Comparison of ENCODE assay signal across 10 mouse cellular contexts in genomic region chr4:97776388-97777080, GRCm38 (mm10). TPM values are rescaled to one million over a fixed set of nuclear protein-coding genes. Genes with fewer than 3 reads are reported as not detected.
A peak's percentile ranks its signal among the peaks of the same experiment; 100 is the strongest.
DNase-seq lines count a peak whose midpoint lies in the region; ATAC-seq and TF ChIP-seq lines count a peak whose summit lies in the region.
"Had no signal": no experiment of that assay in that cellular context is flagged by ENCODE, and none has a peak within 500 bp of the region (broad histone marks: within the 10 kb centered on the region; RNA-seq: fewer than 3 reads in every experiment).

No protein-coding gene starts in this region.

- ATAC-seq in forebrain, embryonic 16.5 days: no peak
- ATAC-seq: Patski had no signal

- peak overlapping the region; percentile 83 for H3K27ac ChIP-seq in MEL (ENCODE audit: control insufficient read depth, low read depth, low read length)
- H3K27ac ChIP-seq in forebrain, embryonic 16.5 days (ENCODE audit: low read length): peak overlapping the region; percentile 92

- no peaks in the 10 kb centered on the region for H3K27me3 ChIP-seq in MEL (ENCODE audit: control insufficient read depth in 1 of 2, insufficient read depth in 2 of 2, low read length in 2 of 2)
- H3K27me3 ChIP-seq in forebrain, embryonic 16.5 days (replicated peaks; ENCODE audit: control insufficient read depth, insufficient read depth, low read length): no peaks in the 10 kb centered on the region
- H3K27me3 ChIP-seq: Patski had no signal

- DNase-seq in gastrocnemius, postnatal 10 days: peak; percentile 31
- no peak for DNase-seq in gastrocnemius, adult 8-10 months (ENCODE audit: low spot score in 2 of 2)
- DNase-seq in MEL (ENCODE audit: low read depth, low spot score) (peak; percentile 72), MN1 (ENCODE audit: low spot score) (no peak)
- peak; percentile 41 for DNase-seq in kidney, postnatal 10 days
- DNase-seq in neural tube, embryonic 10.5 days (ENCODE audit: extremely low spot score, low spot score): peak; percentile 72
- no peak for DNase-seq in ovary, adult 18-20 months (ENCODE audit: low spot score)

- peak overlapping the region; percentile 83 for H3K9ac ChIP-seq in MEL (ENCODE audit: control insufficient read depth, low read depth, low read length, poor library complexity, severe bottlenecking)
- peak overlapping the region; percentile 97 for H3K9ac ChIP-seq in forebrain, embryonic 16.5 days (replicated peaks; ENCODE audit: low read depth, low read length)

- peak in 1 of 2 experiments; percentile 19; a peak in 1 of 4 replicates for TF ChIP-seq EP300 in MEL (IDR thresholded peaks at IDR 0.05; ENCODE audit: low read depth in 1 of 2, low read length in 2 of 2)

- H3K79me2 ChIP-seq in MEL (ENCODE audit: control insufficient read depth, insufficient read depth, low read length, poor library complexity): peaks cover 45% of the 10 kb centered on the region

- H3K9me3 ChIP-seq in MEL (replicated peaks; ENCODE audit: insufficient read depth, low read length): no peaks in the 10 kb centered on the region
- no peaks in the 10 kb centered on the region for H3K9me3 ChIP-seq in forebrain, embryonic 16.5 days (ENCODE audit: control insufficient read depth, low read length)

- no peak for TF ChIP-seq RAD21 in MEL (IDR thresholded peaks at IDR 0.05; ENCODE audit: low read depth, low read length)

- TF ChIP-seq POLR2A in MEL (IDR thresholded peaks at IDR 0.05; ENCODE audit: control insufficient read depth in 1 of 2, insufficient read depth in 1 of 2, low read depth in 1 of 2, low read length in 2 of 2, poor library complexity in 1 of 2): no peak

- peak overlapping the region; percentile 67 to 73 for H3K4me3 ChIP-seq in MEL (ENCODE audit: control insufficient read depth in 1 of 2, insufficient read depth in 1 of 2, low read depth in 2 of 2, low read length in 2 of 2)
- peak overlapping the region; percentile 84 for H3K4me3 ChIP-seq in forebrain, embryonic 16.5 days (replicated peaks; ENCODE audit: low read length)

- under 1% methylated on average over 10 of the region's 10 CpGs for WGBS in forebrain, embryonic 16.5 days

- peaks cover 1 to 4% of the 10 kb centered on the region in 2 experiments; a peak in 2 of 4 replicates for H3K36me3 ChIP-seq in MEL (ENCODE audit: control insufficient read depth in 1 of 2, insufficient read depth in 2 of 2, low read length in 2 of 2)
- H3K36me3 ChIP-seq in forebrain, embryonic 16.5 days (ENCODE audit: control insufficient read depth, insufficient read depth): no peaks in the 10 kb centered on the region

- peaks cover 0 to 5% of the 10 kb centered on the region in 2 experiments; a peak in 3 of 4 replicates for H3K4me1 ChIP-seq in MEL (ENCODE audit: control insufficient read depth in 1 of 2, insufficient read depth in 2 of 2, low read length in 2 of 2)
- H3K4me1 ChIP-seq in forebrain, embryonic 16.5 days (replicated peaks; ENCODE audit: control insufficient read depth, insufficient read depth, low read length): peaks cover 37% of the 10 kb centered on the region

- TF ChIP-seq CTCF in MEL (IDR thresholded peaks at IDR 0.05 in 2 of 3, conservative IDR thresholded peaks at IDR 0.05 in 1 of 3; ENCODE audit: control insufficient read depth in 1 of 3, insufficient read depth in 1 of 3, low read depth in 2 of 3, low read length in 3 of 3, poor library complexity in 1 of 3, severe bottlenecking in 1 of 3): no peak

- H3K4me2 ChIP-seq in forebrain, embryonic 16.5 days (ENCODE audit: low read length): peak overlapping the region; percentile 90

TF ChIP-seq in MEL, 35 proteins besides CTCF, POLR2A, EP300 and RAD21:
- TF ChIP-seq TBP (IDR thresholded peaks at IDR 0.05; ENCODE audit: low read depth, low read length) (no peak; the same call in 1 of the 2 replicates), ZMIZ1 (IDR thresholded peaks at IDR 0.05; ENCODE audit: low read depth, low read length) (no peak), E2F4 (IDR thresholded peaks at IDR 0.05; ENCODE audit: borderline replicate concordance, low read depth, low read length) (0 out of 2 replicates have a peak, but pooled peaks have one; percentile 22), MYC (IDR thresholded peaks at IDR 0.05; ENCODE audit: low read depth, low read length) (0 out of 2 replicates have a peak, but pooled peaks have one; percentile 14), SIN3A (IDR thresholded peaks at IDR 0.05; ENCODE audit: low read length) (peak; percentile 61; the same call in 1 of the 2 replicates)

RNA-seq across cellular contexts. Expression of gene E130114P18Rik, which starts 1.3 kb away (rescaled TPM):
- total RNA-seq in gastrocnemius, postnatal 10 days (2021): 1 to 10 TPM; 1.4 TPM
- total RNA-seq in gastrocnemius, adult 8-10 months (2022): not detected
- not detected in 2 replicates for total RNA-seq in MEL (2012; rRNA removed)
- polyA plus RNA-seq in MEL (2012; ENCODE audit: insufficient read depth in 1 of 2, insufficient read length in 2 of 2, low read depth in 1 of 2, low replicate concordance in 2 of 2, missing spikeins in 1 of 2): not detected
- 31.0 and 34.5 TPM in 2 replicates for polyA plus RNA-seq in forebrain, embryonic 16.5 days (2015; fragmentation: Nextera tagmentation; extraction: Ambion mirVana)
- polyA plus RNA-seq: large intestine, adult 2 months had no signal

RNA-seq across cellular contexts. Expression of gene Nfia, which starts 4.0 kb away (rescaled TPM):
- 100 to 1,000 TPM; 111 to 124 TPM for total RNA-seq in gastrocnemius, postnatal 10 days (2021)
- total RNA-seq in gastrocnemius, adult 8-10 months (2022): 10 to 100 TPM; 53.6 to 64.5 (median 57.1) TPM
- 10.2 and 16.4 TPM in 2 replicates for total RNA-seq in MEL (2012; rRNA removed)
- polyA plus RNA-seq in MEL (2012; ENCODE audit: insufficient read depth in 1 of 2, insufficient read length in 2 of 2, low read depth in 1 of 2, low replicate concordance in 2 of 2, missing spikeins in 1 of 2): 10 to 100 TPM; 13.4 to 20.5 TPM
- polyA plus RNA-seq in forebrain, embryonic 16.5 days (2015; fragmentation: Nextera tagmentation; extraction: Ambion mirVana): 88.3 and 97.1 TPM in 2 replicates

Comparison
In these comparisons a context has a peak if more than half of its experiments do, and no peak if none do; other contexts are left out.
1. DNase-seq: peak in gastrocnemius, postnatal 10 days (single experiment), MEL (single experiment), kidney, postnatal 10 days (single experiment) and neural tube, embryonic 10.5 days (single experiment); none in gastrocnemius, adult 8-10 months (0 of 2), ovary, adult 18-20 months (single experiment) and MN1 (single experiment).